Mouse (Mus musculus): Measurements from ENCODE around the gene Gnpat. TPM values are rescaled to one million over a fixed set of nuclear protein-coding genes. Genes with fewer than 3 reads are reported as not detected.

Gnpat gene
- total and polyA plus RNA-seq, 3 experiments, result 62.3 to 91.5 (median 89.1) TPM

- peak overlapping the region; percentile 85; the same call in 1 of the 2 replicates for H3K4me2 ChIP-seq (ENCODE audit: insufficient read depth, low read depth, poor library complexity, severe bottlenecking)
- peaks cover 9 to 65% of the 10 kb centered on the region in 2 experiments for H3K4me1 ChIP-seq (ENCODE audit: control insufficient read depth in 1 of 2, insufficient read depth in 2 of 2)
- no peaks in the 10 kb centered on the region for H3K27me3 ChIP-seq (replicated peaks)
- TF ChIP-seq MAFK (IDR thresholded peaks at IDR 0.05; ENCODE audit: insufficient replicate concordance, low read length) (no peak), POLR2A (IDR thresholded peaks at IDR 0.05; ENCODE audit: low read depth, low read length) (peak; percentile 86; the same call in 1 of the 2 replicates), GABPA (IDR thresholded peaks at IDR 0.05; ENCODE audit: insufficient replicate concordance, low read depth, low read length) (no peak), JUND (conservative IDR thresholded peaks at IDR 0.05; ENCODE audit: low read depth, low read length) (no peak), BHLHE40 (IDR thresholded peaks at IDR 0.05; ENCODE audit: low read depth, low read length) (no peak), NELFE (IDR thresholded peaks at IDR 0.05; ENCODE audit: low read depth, low read length) (peak; percentile 41), ZMIZ1 (IDR thresholded peaks at IDR 0.05; ENCODE audit: low read depth, low read length) (0 out of 2 replicates have a peak, but pooled peaks have one; percentile 60), ZNF384 (IDR thresholded peaks at IDR 0.05; ENCODE audit: low read depth, low read length) (no peak), ZC3H11A (IDR thresholded peaks at IDR 0.05; ENCODE audit: low read depth, low read length) (no peak), PAX5 (IDR thresholded peaks at IDR 0.05; ENCODE audit: low read length) (no peak)
- peak overlapping the region; percentile 95 for H3K9ac ChIP-seq (ENCODE audit: insufficient read depth, low read depth)
- H3K9me3 ChIP-seq (replicated peaks; ENCODE audit: low read length), result no peaks in the 10 kb centered on the region
- H3K4me3 ChIP-seq (replicated peaks in 1 of 3; ENCODE audit: low read depth in 2 of 3, low read length in 2 of 3, poor library complexity in 1 of 3), result peak overlapping the region; percentile 95 to 100 (median 95)
- in situ Hi-C loops (cut with MboI; ENCODE audit: low pct_ligation_motif_present, low pct_unique_long_range_greater_than_20kb, low sequenced_read_pairs) (no loop called here), dilution Hi-C loops (cut with MboI; ENCODE audit: extremely low pct_ligation_motif_present, extremely low pct_unique_long_range_greater_than_20kb, low sequenced_read_pairs) (no loop called here)
- peaks cover 30 to 61% of the 10 kb centered on the region in 2 experiments for H3K36me3 ChIP-seq (replicated peaks in 1 of 2; ENCODE audit: control insufficient read depth in 1 of 2, insufficient read depth in 1 of 2, low read length in 1 of 2)
- peak; percentile 34 for DNase-seq (ENCODE audit: extremely low read depth)
- peak overlapping the region; percentile 77 for H3K27ac ChIP-seq (ENCODE audit: insufficient read depth, low read depth)
- peaks cover 73% of the 10 kb centered on the region for H3K79me2 ChIP-seq (replicated peaks; ENCODE audit: control insufficient read depth, extremely low read depth, insufficient read depth, poor library complexity, severe bottlenecking)
Observed at GRCm38 (mm10) chr8:124863163-124863677, 387 bp downstream of the Gnpat start.

GRCm38 (mm10) chr8:124863729-124864128 is 896 bp downstream of the Gnpat start:
- in situ Hi-C loops (cut with MboI; ENCODE audit: low pct_ligation_motif_present, low pct_unique_long_range_greater_than_20kb, low sequenced_read_pairs), result no loop called here
- Histone ChIP-seq H3K4me2 (ENCODE audit: insufficient read depth, low read depth, poor library complexity, severe bottlenecking) (peak overlapping the region; percentile 85), H3K36me3 (replicated peaks in 1 of 2; ENCODE audit: control insufficient read depth in 1 of 2, insufficient read depth in 1 of 2, low read length in 1 of 2) (peaks cover 25 to 61% of the 10 kb centered on the region in 2 experiments), H3K27ac (ENCODE audit: insufficient read depth, low read depth) (peak overlapping the region; percentile 28; the same call in 1 of the 2 replicates), H3K27me3 (replicated peaks) (no peaks in the 10 kb centered on the region), H3K4me1 (ENCODE audit: control insufficient read depth in 1 of 2, insufficient read depth in 2 of 2) (peaks cover 9 to 68% of the 10 kb centered on the region in 2 experiments), H3K9me3 (replicated peaks; ENCODE audit: low read length) (no peaks in the 10 kb centered on the region), H3K4me3 (replicated peaks in 1 of 3; ENCODE audit: low read depth in 2 of 3, low read length in 2 of 3, poor library complexity in 1 of 3) (peak overlapping the region; percentile 95 to 100 (median 95)), H3K79me2 (replicated peaks; ENCODE audit: control insufficient read depth, extremely low read depth, insufficient read depth, poor library complexity, severe bottlenecking) (peaks cover 72% of the 10 kb centered on the region), H3K9ac (ENCODE audit: insufficient read depth, low read depth) (peak overlapping the region; percentile 95)
- TF ChIP-seq TCF12 (IDR thresholded peaks at IDR 0.05; ENCODE audit: low read depth, low read length) (no peak), SIN3A (IDR thresholded peaks at IDR 0.05; ENCODE audit: low read length) (peak; percentile 78; the same call in 1 of the 2 replicates), MEF2A (IDR thresholded peaks at IDR 0.05; ENCODE audit: borderline replicate concordance, low read depth, low read length) (no peak; the same call in 1 of the 2 replicates), ZKSCAN1 (IDR thresholded peaks at IDR 0.05; ENCODE audit: borderline replicate concordance, low read depth, low read length) (no peak), CTCF (conservative IDR thresholded peaks at IDR 0.05 in 1 of 2, IDR thresholded peaks at IDR 0.05 in 1 of 2; ENCODE audit: low read depth in 2 of 2, low read length in 2 of 2) (no peak; a peak in 1 of 4 replicates), MYC (IDR thresholded peaks at IDR 0.05; ENCODE audit: low read depth, low read length) (peak; percentile 82; the same call in 1 of the 2 replicates), NELFE (IDR thresholded peaks at IDR 0.05; ENCODE audit: low read depth, low read length) (no peak), MAX (IDR thresholded peaks at IDR 0.05; ENCODE audit: low read length) (0 out of 2 replicates have a peak, but pooled peaks have one; percentile 47), NRF1 (IDR thresholded peaks at IDR 0.05; ENCODE audit: low read depth, low read length) (no peak), POLR2A (IDR thresholded peaks at IDR 0.05; ENCODE audit: low read depth, low read length) (peak; percentile 41), MAZ (IDR thresholded peaks at IDR 0.05; ENCODE audit: low read depth, low read length) (peak; percentile 28; the same call in 1 of the 2 replicates), IRF4 (IDR thresholded peaks at IDR 0.05; ENCODE audit: low read depth, low read length) (0 out of 2 replicates have a peak, but pooled peaks have one; percentile 6), ELF1 (IDR thresholded peaks at IDR 0.05; ENCODE audit: low read depth, low read length) (peak; percentile 43), POLR2AphosphoS2 (IDR thresholded peaks at IDR 0.05; ENCODE audit: low read depth, low read length) (no peak), RCOR1 (conservative IDR thresholded peaks at IDR 0.05; ENCODE audit: low read depth, low read length) (no peak), USF1 (IDR thresholded peaks at IDR 0.05; ENCODE audit: low read depth, low read length) (no peak)
- dilution Hi-C loops (cut with MboI; ENCODE audit: extremely low pct_ligation_motif_present, extremely low pct_unique_long_range_greater_than_20kb, low sequenced_read_pairs), result no loop called here
- DNase-seq (ENCODE audit: extremely low read depth), result peak; percentile 54

Data from CH12.LX (cell line).